12 mouse cellular contexts compared by ENCODE assay signal in the genomic region with DNA sequence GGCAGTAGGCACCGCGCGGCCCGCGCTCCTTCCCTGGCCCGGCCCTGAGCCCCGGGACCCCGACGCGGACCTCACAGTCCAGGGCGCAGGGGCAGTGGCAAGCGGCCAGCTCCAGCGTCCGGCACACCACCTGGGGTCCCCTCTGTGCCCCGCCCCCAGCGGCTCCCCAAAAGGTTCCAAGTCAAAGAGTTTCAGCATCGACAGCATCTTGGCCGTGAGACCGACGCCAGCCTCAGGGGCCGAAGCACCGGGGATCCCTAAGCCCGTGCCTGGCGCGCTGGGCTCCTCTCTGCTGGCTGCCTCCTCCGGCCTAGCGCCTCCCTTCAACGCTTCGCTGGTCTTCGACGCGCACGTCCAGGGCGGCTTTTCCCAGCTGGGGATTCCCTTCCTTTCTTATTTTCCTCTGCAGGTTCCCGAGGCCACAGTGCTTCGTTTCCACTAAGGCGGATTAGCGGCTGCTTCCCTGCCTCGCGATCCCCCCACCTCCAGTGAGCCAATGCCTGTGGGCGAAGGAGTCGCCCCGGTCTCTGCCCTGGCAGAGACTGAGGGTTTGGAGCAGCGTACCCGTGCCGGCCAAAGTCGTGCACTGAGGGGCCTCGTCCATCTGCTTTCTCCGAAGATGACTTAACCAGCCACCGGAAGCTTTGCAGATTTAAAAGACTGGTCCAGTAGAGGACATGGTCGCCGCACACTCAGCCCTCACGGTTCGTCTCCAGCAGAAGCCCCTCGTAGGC. TPM values are rescaled to one million over a fixed set of nuclear protein-coding genes. Genes with fewer than 3 reads are reported as not detected.
A peak's percentile ranks its signal among the peaks of the same experiment; 100 is the strongest.
DNase-seq lines count a peak whose midpoint lies in the region; ATAC-seq lines count a peak whose summit lies in the region.
"Had no signal": no experiment of that assay in that cellular context is flagged by ENCODE, and none has a peak within 500 bp of the region (broad histone marks: within the 10 kb centered on the region; RNA-seq: fewer than 3 reads in every experiment).

No protein-coding gene starts in this region.

- H3K27ac ChIP-seq in embryonic facial prominence, embryonic 14.5 days (replicated peaks; ENCODE audit: low read depth, low read length), result no peak overlapping the region
- peak overlapping the region; percentile 80 for H3K27ac ChIP-seq in intestine, embryonic 14.5 days (ENCODE audit: low read depth)
- H3K27ac ChIP-seq in neural tube, embryonic 11.5 days (ENCODE audit: low read depth, low read length), result no peak overlapping the region

- H3K4me3 ChIP-seq in embryonic facial prominence, embryonic 14.5 days (ENCODE audit: low read depth, low read length), result peak overlapping the region; percentile 26
- peak overlapping the region; percentile 39 for H3K4me3 ChIP-seq in intestine, embryonic 14.5 days (ENCODE audit: low read depth, low read length)
- peak overlapping the region; percentile 19 for H3K4me3 ChIP-seq in neural tube, embryonic 11.5 days (ENCODE audit: low read depth, low read length)
- H3K4me3 ChIP-seq: megakaryocyte, embryonic 14.5 days had no signal

- H3K27me3 ChIP-seq in embryonic facial prominence, embryonic 14.5 days (replicated peaks; ENCODE audit: control insufficient read depth, insufficient read depth, low read length), result peaks cover 74% of the 10 kb centered on the region
- peaks cover 74% of the 10 kb centered on the region for H3K27me3 ChIP-seq in intestine, embryonic 14.5 days (replicated peaks; ENCODE audit: control insufficient read depth, insufficient read depth, low read length)
- peaks cover 67% of the 10 kb centered on the region for H3K27me3 ChIP-seq in neural tube, embryonic 11.5 days (ENCODE audit: control insufficient read depth, insufficient read depth, low read length)

- no peaks in the 10 kb centered on the region for H3K36me3 ChIP-seq in embryonic facial prominence, embryonic 14.5 days (ENCODE audit: control insufficient read depth, insufficient read depth, low read length)
- no peaks in the 10 kb centered on the region for H3K36me3 ChIP-seq in intestine, embryonic 14.5 days (ENCODE audit: control insufficient read depth, insufficient read depth, low read length)
- no peaks in the 10 kb centered on the region for H3K36me3 ChIP-seq in neural tube, embryonic 11.5 days (ENCODE audit: control insufficient read depth, insufficient read depth, low read length)
- H3K36me3 ChIP-seq: G1E had no signal

- no peaks in the 10 kb centered on the region for H3K9me3 ChIP-seq in embryonic facial prominence, embryonic 14.5 days (ENCODE audit: control insufficient read depth, low read length)
- no peaks in the 10 kb centered on the region for H3K9me3 ChIP-seq in intestine, embryonic 14.5 days (ENCODE audit: control insufficient read depth, low read length)
- H3K9me3 ChIP-seq in neural tube, embryonic 11.5 days (ENCODE audit: control insufficient read depth, low read length), result no peaks in the 10 kb centered on the region
- H3K9me3 ChIP-seq: megakaryocyte, embryonic 14.5 days had no signal

- H3K9ac ChIP-seq in embryonic facial prominence, embryonic 14.5 days (ENCODE audit: low read depth, low read length), result peak overlapping the region; percentile 51
- H3K9ac ChIP-seq in intestine, embryonic 14.5 days (ENCODE audit: low read length), result peak overlapping the region; percentile 44
- H3K9ac ChIP-seq in neural tube, embryonic 11.5 days (ENCODE audit: low read length), result peak overlapping the region; percentile 32; the same call in 1 of the 2 replicates

- ATAC-seq in embryonic facial prominence, embryonic 14.5 days (ENCODE audit: low read depth), result no peak
- no peak for ATAC-seq in intestine, embryonic 14.5 days (replicated peaks; ENCODE audit: low FRiP score, low TSS enrichment, low read depth)
- no peak for ATAC-seq in neural tube, embryonic 11.5 days (ENCODE audit: insufficient read depth, low FRiP score, low TSS enrichment)
- ATAC-seq in granulocyte monocyte progenitor cell, adult 5-6 weeks (replicated peaks; ENCODE audit: poor library complexity, severe bottlenecking), result no peak

- peak; percentile 56 for DNase-seq in kidney, postnatal 10 days
- DNase-seq in kidney, postnatal 14 days, result no peak
- DNase-seq in embryonic facial prominence, embryonic 14.5 days (ENCODE audit: low spot score), result no peak
- DNase-seq in intestine, embryonic 14.5 days (ENCODE audit: low spot score), result peak; percentile 67
- peak; percentile 44 for DNase-seq in neural tube, embryonic 11.5 days (ENCODE audit: low spot score)
- no peak for DNase-seq in adrenal gland, adult (ENCODE audit: inconsistent age in 2 of 2, low spot score in 1 of 2)
- no peak for DNase-seq in adrenal gland, postnatal 4 days (ENCODE audit: low spot score in 2 of 2)
- DNase-seq: cerebellum, adult 11-12 months had no signal

- peaks cover 16% of the 10 kb centered on the region; the same call in 1 of the 2 replicates for H3K4me1 ChIP-seq in embryonic facial prominence, embryonic 14.5 days (ENCODE audit: control insufficient read depth, insufficient read depth, low read length)
- H3K4me1 ChIP-seq in intestine, embryonic 14.5 days (replicated peaks; ENCODE audit: control insufficient read depth, insufficient read depth, low read length), result peaks cover 20% of the 10 kb centered on the region; the same call in 1 of the 2 replicates
- H3K4me1 ChIP-seq in neural tube, embryonic 11.5 days (ENCODE audit: control insufficient read depth, insufficient read depth, low read length), result peaks cover 8% of the 10 kb centered on the region

- 8% methylated on average over 28 of the region's 55 CpGs for WGBS in embryonic facial prominence, embryonic 14.5 days
- 4% methylated on average over 55 of the region's 55 CpGs for WGBS in intestine, embryonic 14.5 days
- 2% methylated on average over 52 of the region's 55 CpGs for WGBS in neural tube, embryonic 11.5 days

- peak overlapping the region; percentile 45 for H3K4me2 ChIP-seq in embryonic facial prominence, embryonic 14.5 days (ENCODE audit: low read depth, low read length)
- H3K4me2 ChIP-seq in intestine, embryonic 14.5 days (ENCODE audit: low read length), result peak overlapping the region; percentile 49
- peak overlapping the region; percentile 22 for H3K4me2 ChIP-seq in neural tube, embryonic 11.5 days (ENCODE audit: low read depth)

RNA-seq across cellular contexts. Expression of a gene that starts 1.0 kb away (rescaled TPM):
- 0.32 and 0.96 TPM in 2 replicates for polyA plus RNA-seq in embryonic facial prominence, embryonic 14.5 days (2014; fragmentation: Nextera tagmentation; extraction: Ambion mirVana)
- 6.5 and 7.7 TPM in 2 replicates for polyA plus RNA-seq in intestine, embryonic 14.5 days (2014; fragmentation: Nextera tagmentation; extraction: Ambion mirVana)
- 1.1 and 1.3 TPM in 2 replicates for polyA plus RNA-seq in neural tube, embryonic 11.5 days (2014; fragmentation: Nextera tagmentation; extraction: Ambion mirVana)
- not detected in 2 replicates for total RNA-seq in granulocyte monocyte progenitor cell, adult 5-6 weeks (2014; fragmentation: Nextera tagmentation)
- not detected in 2 replicates for total RNA-seq in granulocyte monocyte progenitor cell, adult 5-6 weeks (2017)
- 1 to 10 TPM; 1.2 to 1.8 TPM for total RNA-seq in adrenal gland, postnatal 4 days (2021)
- total RNA-seq: G1E; hematopoietic stem cell, adult 5-6 weeks had no signal
- polyA plus RNA-seq: G1E had no signal

RNA-seq across cellular contexts. Expression of a gene that starts 12.7 kb away (rescaled TPM):
- 7.4 and 9.4 TPM in 2 replicates for polyA plus RNA-seq in embryonic facial prominence, embryonic 14.5 days (2014; fragmentation: Nextera tagmentation; extraction: Ambion mirVana)
- 0.43 and 0.48 TPM in 2 replicates for polyA plus RNA-seq in intestine, embryonic 14.5 days (2014; fragmentation: Nextera tagmentation; extraction: Ambion mirVana)
- 15.4 and 15.5 TPM in 2 replicates for polyA plus RNA-seq in neural tube, embryonic 11.5 days (2014; fragmentation: Nextera tagmentation; extraction: Ambion mirVana)
- total RNA-seq in granulocyte monocyte progenitor cell, adult 5-6 weeks (2014; fragmentation: Nextera tagmentation), result not detected in 2 replicates
- total RNA-seq in granulocyte monocyte progenitor cell, adult 5-6 weeks (2017), result not detected in 2 replicates
- 10 to 100 TPM in 1 of 2 experiments, 1 to 10 TPM in 1; 9.8 to 15.2 TPM for total RNA-seq in adrenal gland, postnatal 4 days (2021)
- total RNA-seq: G1E; hematopoietic stem cell, adult 5-6 weeks had no signal

RNA-seq across cellular contexts. Expression of a gene that starts 20.5 kb away (rescaled TPM):
- polyA plus RNA-seq in embryonic facial prominence, embryonic 14.5 days (2014; fragmentation: Nextera tagmentation; extraction: Ambion mirVana), result 46.1 and 56.7 TPM in 2 replicates
- polyA plus RNA-seq in intestine, embryonic 14.5 days (2014; fragmentation: Nextera tagmentation; extraction: Ambion mirVana), result 59.2 and 62.9 TPM in 2 replicates
- 56.9 and 63.7 TPM in 2 replicates for polyA plus RNA-seq in neural tube, embryonic 11.5 days (2014; fragmentation: Nextera tagmentation; extraction: Ambion mirVana)
- 38.9 and 45.1 TPM in 2 replicates for total RNA-seq in granulocyte monocyte progenitor cell, adult 5-6 weeks (2014; fragmentation: Nextera tagmentation)
- total RNA-seq in granulocyte monocyte progenitor cell, adult 5-6 weeks (2017), result 14.9 and 16.4 TPM in 2 replicates
- total RNA-seq in adrenal gland, postnatal 4 days (2021), result 10 to 100 TPM; 39.2 to 42.7 TPM

RNA-seq across cellular contexts. Expression of a gene that starts 44.5 kb away (rescaled TPM):
- polyA plus RNA-seq in embryonic facial prominence, embryonic 14.5 days (2014; fragmentation: Nextera tagmentation; extraction: Ambion mirVana), result 7.0 and 7.6 TPM in 2 replicates
- polyA plus RNA-seq in intestine, embryonic 14.5 days (2014; fragmentation: Nextera tagmentation; extraction: Ambion mirVana), result 129 and 149 TPM in 2 replicates
- 2.6 and 6.1 TPM in 2 replicates for polyA plus RNA-seq in neural tube, embryonic 11.5 days (2014; fragmentation: Nextera tagmentation; extraction: Ambion mirVana)
- total RNA-seq in granulocyte monocyte progenitor cell, adult 5-6 weeks (2014; fragmentation: Nextera tagmentation), result not detected in 2 replicates
- not detected in 2 replicates for total RNA-seq in granulocyte monocyte progenitor cell, adult 5-6 weeks (2017)
- 1 to 10 TPM; 1.1 TPM for total RNA-seq in adrenal gland, postnatal 4 days (2021)
- total RNA-seq: hematopoietic stem cell, adult 5-6 weeks had no signal
- polyA plus RNA-seq: G1E had no signal

Comparison
In these comparisons a context has a peak if more than half of its experiments do, and no peak if none do; other contexts are left out.
1. DNase-seq: peak in kidney, postnatal 10 days (single experiment), intestine, embryonic 14.5 days (single experiment) and neural tube, embryonic 11.5 days (single experiment); none in kidney, postnatal 14 days (single experiment), embryonic facial prominence, embryonic 14.5 days (single experiment), adrenal gland, adult (0 of 2) and adrenal gland, postnatal 4 days (0 of 2).
2. Peak in every context shown above with its lines, with median percentiles within 50 percentile points of each other: H3K4me2 ChIP-seq, H3K4me3 ChIP-seq and H3K9ac ChIP-seq.